8 mouse cellular contexts compared by ENCODE assay signal in genomic region chr8:122775285-122776155, GRCm38 (mm10). TPM values are rescaled to one million over a fixed set of nuclear protein-coding genes. Genes with fewer than 3 reads are reported as not detected.
DNase-seq lines count a peak whose midpoint lies in the region; ATAC-seq and TF ChIP-seq lines count a peak whose summit lies in the region.

Acsf3 (plus strand) TSS chr8:122775486.

- H3K36me3 ChIP-seq in hindbrain, embryonic 10.5 days: peaks cover 9% of the 10 kb centered on the region

- POLR2A ChIA-PET in Patski (lab: Charles Lee): interaction anchor here (1.2 kb wide), 2 partner anchors 12 to 15 kb away, joined by 3 read pairs; no protein-coding TSS in a partner anchor

- peak; percentile 9 for ATAC-seq in Patski

- no peaks in the 10 kb centered on the region for H3K9me3 ChIP-seq in hindbrain, embryonic 10.5 days

- in situ Hi-C loops in Patski (cut with MboI; ENCODE audit: low pct_unique_long_range_greater_than_20kb): no loop called here

- peak within 1 kb of the TSS; percentile 97 for H3K4me3 ChIP-seq in hindbrain, embryonic 10.5 days

- CTCF ChIA-PET in Patski (lab: Charles Lee): no interaction called here

- DNase-seq in Patski (ENCODE audit: low read depth, low spot score): peak; percentile 28
- DNase-seq in cerebellum, adult 9-11 months: peak; percentile 75
- DNase-seq in frontal cortex, adult 2 months (ENCODE audit: extremely low spot score in 1 of 2, low spot score in 1 of 2): peak; percentile 8 to 68
- DNase-seq in hindbrain, embryonic 10.5 days (ENCODE audit: low spot score): peak; percentile 78
- peak; percentile 46 for DNase-seq in layer of hippocampus, adult 9-10 months (ENCODE audit: low spot score)
- peak; percentile 71 for DNase-seq in lung, postnatal 10 days
- peak; percentile 81 for DNase-seq in retina, postnatal 1 day
- DNase-seq in urinary bladder, adult 2 months (ENCODE audit: low spot score): peak; percentile 46

- H3K27me3 ChIP-seq in Patski: peaks cover 27% of the 10 kb centered on the region
- peaks cover 22% of the 10 kb centered on the region for H3K27me3 ChIP-seq in hindbrain, embryonic 10.5 days (ENCODE audit: insufficient read depth, poor library complexity, severe bottlenecking)

- peak within 1 kb of the TSS; percentile 91 for H3K27ac ChIP-seq in hindbrain, embryonic 10.5 days

- H3K4me1 ChIP-seq in hindbrain, embryonic 10.5 days (replicated peaks): peaks cover 14% of the 10 kb centered on the region

- no peak for TF ChIP-seq CTCF in Patski (IDR thresholded peaks at IDR 0.05)

- 2% methylated on average over 50 of the region's 50 CpGs for WGBS in hindbrain, embryonic 10.5 days

RNA-seq across cellular contexts. Expression of gene Acsf3, which starts in this region (rescaled TPM):
- polyA plus RNA-seq in Patski (2021): 25.5 TPM
- 21.0 and 21.1 TPM in 2 replicates for polyA plus RNA-seq in frontal cortex, adult 2 months (2012; rRNA removed)
- polyA plus RNA-seq in hindbrain, embryonic 10.5 days (2016; fragmentation: Nextera tagmentation; extraction: Ambion mirVana): 16.5 and 18.0 TPM in 2 replicates
- polyA plus RNA-seq in urinary bladder, adult 2 months (2012; rRNA removed): 14.2 and 14.4 TPM in 2 replicates

Comparison
In these comparisons a context has a peak if more than half of its experiments do, and no peak if none do; other contexts are left out.
1. Peak in every context shown above with its lines: DNase-seq, ATAC-seq, H3K4me3 ChIP-seq and H3K27ac ChIP-seq.
2. DNase-seq: peak in every context shown above with its lines; median percentile 81 in retina, postnatal 1 day; 78 in hindbrain, embryonic 10.5 days; 75 in cerebellum, adult 9-11 months; 71 in lung, postnatal 10 days; 46 in layer of hippocampus, adult 9-10 months; 46 in urinary bladder, adult 2 months; 38 in frontal cortex, adult 2 months; 28 in Patski.